Mouse (Mus musculus) left cerebral cortex, adult 18-20 months (tissue): ENCODE measurements around the gene Ttc12. TPM values are rescaled to one million over a fixed set of nuclear protein-coding genes. Genes with fewer than 3 reads are reported as not detected.
A peak's percentile ranks its signal among the peaks of the same experiment; 100 is the strongest.

Experiments used
- DNase-seq, 2 experiments: peaks; one replicate each; pipeline ENCODE4 v3.0.0; 2021 to 2022; ENCODE audit warnings: low spot score in 2 of 2, mixed read lengths in 1 of 2
- total RNA-seq, 2 experiments: library from RNA; stranded (reverse); gene quantifications; 2 replicates each; pipeline ENCODE4 v1.2.3; 2021

The Ttc12 gene
- total RNA-seq, 2 experiments from 2014 or later = 1.1 to 1.4 TPM

DNA sequence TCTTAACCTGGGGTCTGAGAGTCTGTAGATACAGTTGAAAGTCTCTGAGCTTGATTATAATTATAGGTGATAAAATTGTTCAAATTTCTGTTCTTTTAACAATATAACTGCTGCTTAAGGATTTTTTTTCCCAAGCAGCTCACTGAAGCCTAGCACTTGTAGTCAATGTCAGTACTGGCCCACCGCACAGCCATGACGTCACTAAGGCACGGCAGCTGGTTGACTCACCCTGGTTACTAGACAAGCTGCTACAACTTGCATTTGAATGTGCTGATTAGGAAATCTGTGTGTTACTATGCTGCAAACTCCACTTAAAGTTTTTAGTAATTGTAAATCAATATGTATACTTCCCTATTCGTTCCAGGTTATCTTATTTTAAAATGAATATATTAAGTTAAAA is 4.6 kb upstream of the Ttc12 start:
- DNase-seq = peak in 1 of 2 experiments; percentile 32

DNA sequence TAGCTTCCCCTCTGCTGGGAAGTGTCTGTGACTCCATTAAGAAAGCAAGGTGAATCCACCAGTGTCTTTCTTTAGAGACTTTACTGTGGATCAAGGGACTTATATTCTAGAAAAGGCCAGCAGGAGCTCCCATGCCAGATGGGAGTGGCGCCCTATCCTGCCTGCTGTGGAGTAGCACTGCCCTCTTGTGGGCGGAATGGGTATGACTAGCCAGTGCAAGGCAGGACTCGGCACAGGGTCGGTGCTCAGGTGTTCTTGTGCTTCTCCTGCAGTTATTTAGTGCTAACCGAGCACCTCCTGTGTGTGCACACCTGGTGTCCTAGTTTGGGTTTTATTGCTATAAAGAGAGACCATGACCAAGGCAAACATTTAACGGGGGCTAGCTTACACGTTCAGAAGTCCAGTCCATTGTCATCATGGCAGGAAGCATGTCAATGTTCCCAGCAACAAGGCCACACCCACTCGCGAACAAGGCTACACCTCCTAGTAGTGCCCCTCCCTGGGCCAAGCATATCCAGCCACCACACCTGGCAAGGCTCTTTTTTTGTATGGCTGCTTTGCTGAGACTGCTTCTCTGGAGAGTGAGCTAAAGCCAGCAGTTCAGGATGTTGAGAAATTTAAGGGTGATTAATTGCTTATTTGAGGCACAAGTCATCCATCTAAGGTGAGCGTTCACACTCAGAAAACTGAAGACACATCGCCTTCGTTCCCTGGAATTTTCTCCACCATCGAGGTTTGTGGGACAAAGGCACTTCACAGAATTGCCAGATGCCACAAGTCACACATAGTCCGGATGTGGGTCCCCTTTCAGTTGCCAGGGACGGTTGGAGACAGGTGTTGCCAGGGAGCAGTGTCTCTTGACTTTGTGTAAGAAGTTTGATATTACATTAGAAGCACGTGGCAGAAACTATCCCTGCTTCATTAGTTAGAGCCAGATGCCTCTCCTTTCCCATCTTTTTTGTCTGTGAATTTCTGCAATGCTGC is 3.2 kb upstream of the Ttc12 start:
- DNase-seq = peak; percentile 86 to 90

DNA sequence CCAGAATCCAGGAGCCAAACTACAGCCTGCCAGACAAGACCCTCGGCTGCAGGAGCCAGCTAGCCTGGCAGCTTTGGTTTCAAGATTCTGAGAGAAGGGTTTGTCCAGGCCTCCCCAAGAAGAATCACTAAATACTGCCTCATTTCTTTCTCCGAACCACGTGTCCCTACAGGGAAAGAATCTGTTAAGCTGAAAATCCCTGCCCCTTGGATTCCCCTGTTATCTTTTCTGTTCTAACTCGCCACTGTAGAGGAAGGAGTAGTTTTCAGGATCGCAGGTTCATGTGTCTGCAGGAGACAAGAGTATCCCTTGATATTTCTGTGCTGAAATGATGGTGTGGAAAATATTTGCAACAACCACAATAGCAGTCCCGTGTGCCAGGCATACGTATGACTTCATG is 2.2 kb upstream of the Ttc12 start:
- DNase-seq = no peak

DNA sequence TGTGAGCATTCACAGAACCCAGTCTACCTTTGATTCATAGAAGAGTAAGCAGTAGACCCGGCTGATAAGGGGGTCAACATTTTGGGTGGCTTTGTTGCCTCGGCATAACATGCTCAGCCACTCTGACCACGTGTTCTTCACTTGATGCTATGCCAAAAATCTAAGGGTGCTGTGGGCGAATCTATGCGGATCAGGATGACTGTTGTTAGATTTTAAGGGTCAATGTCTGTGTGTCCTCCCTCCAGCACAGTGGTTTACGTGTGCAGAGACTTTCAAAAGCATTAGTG is 1.6 kb upstream of the Ttc12 start:
- DNase-seq = no peak

DNA sequence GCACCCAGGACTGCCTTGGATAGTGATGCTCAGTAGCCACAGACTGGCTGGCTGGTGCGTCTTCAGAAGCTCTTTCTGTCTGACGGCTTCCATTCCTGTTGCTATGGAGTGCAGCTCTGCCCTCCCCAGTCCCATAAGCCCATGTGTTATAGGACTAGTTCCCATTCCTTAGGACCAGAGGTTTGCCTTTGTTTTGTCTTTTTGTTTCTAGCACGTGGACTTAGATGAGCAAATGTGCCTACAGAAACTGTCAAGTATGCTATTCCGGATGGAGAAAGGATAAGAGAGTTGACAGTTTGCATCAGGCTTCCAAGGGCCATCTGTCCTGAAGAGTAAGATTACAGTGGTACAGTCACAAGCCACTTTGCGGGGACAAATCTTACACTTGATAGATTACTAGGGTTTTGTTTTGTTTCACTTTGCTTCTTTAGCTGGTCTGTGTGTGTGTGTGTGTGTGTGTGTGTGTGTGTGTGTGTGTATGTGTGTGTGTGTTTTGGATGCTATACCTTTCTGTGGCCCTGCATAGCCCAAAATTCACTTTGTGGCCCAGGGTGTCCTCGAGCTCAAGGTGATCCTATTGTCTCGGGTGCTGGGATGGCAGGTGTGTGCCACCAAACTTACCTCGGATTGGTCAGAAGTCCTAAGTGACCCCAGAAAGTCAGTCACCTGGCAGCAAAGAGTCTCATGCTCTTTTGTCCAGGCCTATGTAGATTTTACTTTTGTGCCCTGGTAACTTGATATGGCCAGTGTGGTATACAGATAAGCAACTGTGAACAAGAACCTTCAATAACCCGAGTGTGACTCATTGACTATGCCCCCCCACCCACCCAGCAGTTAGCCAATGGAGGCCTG is 1.0 kb upstream of the Ttc12 start:
- no peak for DNase-seq

DNA sequence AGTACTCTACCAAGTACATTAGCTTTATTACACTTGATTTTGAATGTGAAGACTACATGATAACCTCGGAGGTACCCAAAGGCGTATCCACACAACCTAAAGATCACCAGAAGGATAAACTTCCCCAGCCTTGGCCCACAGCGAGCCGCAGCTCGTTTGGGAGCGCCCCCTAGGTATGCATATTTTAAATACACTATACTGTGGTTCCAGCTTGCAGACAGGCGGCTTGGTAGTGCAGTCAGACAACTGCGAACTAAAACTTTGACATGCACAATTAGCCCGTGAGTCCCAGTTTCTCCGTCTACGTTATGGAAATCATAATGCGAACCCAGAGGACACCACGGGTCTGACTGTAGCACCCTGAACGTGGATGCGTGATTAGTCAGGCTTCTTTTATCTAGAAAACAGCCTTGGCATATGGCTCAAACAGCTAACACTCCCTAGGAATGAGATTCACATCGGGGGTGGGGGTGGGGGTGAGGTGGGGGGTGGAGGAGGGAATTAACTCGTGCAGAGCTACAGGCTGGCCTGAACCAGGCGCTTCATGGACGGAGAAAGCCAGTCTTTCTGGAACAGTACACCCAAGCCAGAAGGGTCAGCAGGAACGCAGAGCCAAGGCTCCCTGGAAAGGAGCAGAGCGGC is 654 bp downstream of the Ttc12 start:
- peak in 1 of 2 experiments; percentile 43 for DNase-seq

DNA sequence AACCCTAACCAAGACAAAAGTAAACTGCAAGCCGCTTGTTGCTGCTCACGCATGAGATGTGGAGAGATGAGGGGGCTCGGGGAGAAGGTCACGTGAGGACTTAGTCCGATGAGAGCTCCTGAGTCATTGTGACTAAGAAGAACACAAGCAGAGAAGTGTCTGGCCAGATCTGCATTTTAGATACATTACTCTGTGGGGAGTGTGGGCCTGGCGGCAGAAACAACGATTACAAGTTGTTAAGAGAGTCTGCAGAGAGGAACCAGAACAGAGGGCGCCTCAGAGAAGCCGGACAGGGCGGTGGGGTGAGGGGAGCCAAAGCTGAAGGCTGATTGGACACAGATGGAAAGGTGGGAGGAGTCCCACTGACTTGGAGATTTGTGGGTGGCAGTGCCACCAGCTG is 2.7 kb downstream of the Ttc12 start:
- peak in 1 of 2 experiments; percentile 32 for DNase-seq

DNA sequence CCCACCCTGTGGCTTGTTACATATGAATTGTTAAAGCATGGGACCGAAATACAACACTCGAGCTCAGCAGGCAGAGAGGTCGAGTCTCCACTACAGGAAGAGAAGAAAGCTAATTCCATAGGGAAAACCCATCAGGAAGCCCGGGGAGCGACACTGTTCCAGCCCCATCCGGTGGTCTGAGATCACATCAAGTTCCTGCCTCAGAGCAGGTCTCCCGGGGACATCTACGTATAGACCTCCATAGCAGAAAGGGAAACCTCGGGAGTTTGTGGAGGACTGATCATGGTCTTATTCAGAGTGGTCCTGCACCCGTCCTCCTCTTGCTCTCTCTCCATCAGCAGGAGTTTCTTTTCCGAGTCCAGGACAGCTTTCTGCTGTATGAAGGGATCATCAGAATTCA is 13.9 kb downstream of the Ttc12 start:
- no peak for DNase-seq

DNA sequence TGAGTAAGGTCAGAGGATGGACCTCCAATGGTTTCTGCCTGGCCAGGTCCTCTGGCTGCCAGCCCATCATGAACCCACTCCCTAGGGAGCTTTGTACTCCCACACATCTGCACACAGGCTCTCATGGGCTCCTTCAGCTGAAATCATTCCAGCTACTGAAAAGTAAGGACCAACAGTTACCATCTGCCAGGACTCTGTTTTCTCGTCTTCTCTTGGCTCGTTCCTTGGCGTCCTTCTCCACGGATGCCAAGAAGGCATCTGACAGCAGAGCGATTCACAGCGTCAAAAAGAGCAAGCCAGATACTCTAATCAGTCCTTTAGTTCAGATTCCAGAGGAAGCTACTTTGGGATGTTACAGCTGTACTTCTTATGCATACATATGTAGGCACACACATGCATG is 15.1 kb downstream of the Ttc12 start:
- no peak for DNase-seq

DNA sequence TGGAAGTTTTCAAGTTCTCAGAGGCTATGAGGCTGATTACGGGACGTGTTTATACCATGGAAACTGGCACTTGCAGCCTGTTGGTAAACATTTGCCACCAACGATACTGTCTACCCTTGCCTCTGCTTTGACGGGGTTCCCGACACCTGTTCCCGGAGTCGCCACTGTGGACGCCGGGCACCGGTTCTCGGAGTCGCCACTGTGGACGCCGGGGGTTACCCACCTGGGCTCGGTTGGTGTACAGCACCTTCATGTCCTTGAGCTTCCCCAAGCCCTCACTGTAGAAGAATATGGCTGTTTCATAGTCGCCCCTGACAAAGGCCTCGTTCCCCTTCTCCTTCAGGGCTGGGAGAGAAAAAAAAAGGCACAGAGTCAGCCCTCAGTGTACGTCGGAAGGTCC is 16.0 kb downstream of the Ttc12 start:
- DNase-seq = no peak

DNA sequence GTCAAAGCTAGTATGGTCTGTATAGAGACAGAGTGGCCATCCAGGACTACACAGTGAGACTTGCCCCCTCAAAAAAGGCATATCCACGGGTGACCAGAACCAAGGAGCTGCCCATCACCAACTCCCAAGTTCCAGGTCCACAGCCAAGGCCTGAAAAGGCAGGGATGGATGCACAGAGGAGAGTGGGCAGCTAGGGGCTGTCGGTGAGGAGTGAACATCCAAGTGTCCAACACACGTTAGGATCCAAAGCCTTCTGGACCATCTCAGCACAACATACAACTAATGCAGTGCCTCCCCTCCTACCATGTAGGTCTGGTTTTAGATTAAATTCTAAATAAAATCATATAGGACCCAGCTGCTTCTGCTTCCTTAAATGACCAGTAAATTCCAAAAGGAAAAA is 29.9 kb downstream of the Ttc12 start:
- DNase-seq = no peak

DNA sequence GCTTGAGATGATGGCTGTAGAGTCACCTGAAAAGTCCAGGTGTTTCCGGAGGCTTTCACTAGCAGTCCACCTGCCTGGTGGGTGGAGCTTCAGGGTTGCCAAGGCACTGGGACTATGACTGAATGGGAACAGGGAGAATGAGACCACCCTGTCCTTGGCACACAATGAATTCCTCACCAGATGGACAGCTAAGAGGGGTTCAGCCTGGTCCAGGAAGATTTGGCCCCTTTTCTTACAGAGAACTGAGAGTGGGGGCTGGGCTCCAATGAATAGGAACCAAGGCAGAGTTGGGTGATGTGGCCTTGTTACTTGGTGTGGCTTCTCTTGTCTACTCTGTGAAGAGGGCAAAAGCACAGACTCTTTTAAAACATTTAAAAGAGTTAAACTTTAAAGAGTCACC is 33.6 kb downstream of the Ttc12 start:
- DNase-seq = no peak

DNA sequence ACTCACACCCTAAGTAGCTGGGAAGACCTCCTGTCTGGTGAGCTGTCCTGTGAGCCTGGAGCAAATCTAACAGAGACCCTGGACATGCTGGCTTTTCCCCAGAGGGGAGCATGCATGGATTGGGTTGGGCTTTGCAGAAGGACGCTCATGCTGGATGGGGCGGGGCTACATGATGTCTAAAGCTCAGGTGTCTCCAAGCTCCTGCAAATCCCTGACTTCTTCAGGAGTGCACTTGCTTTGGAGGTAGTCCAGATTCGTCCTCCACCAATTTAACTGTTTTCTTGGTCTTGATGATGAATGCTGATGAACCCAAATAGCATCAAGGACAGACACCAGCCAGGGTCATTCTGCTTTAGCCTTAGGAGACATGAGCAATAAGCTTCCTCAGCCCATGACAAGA is 35.5 kb downstream of the Ttc12 start:
- DNase-seq = no peak

DNA sequence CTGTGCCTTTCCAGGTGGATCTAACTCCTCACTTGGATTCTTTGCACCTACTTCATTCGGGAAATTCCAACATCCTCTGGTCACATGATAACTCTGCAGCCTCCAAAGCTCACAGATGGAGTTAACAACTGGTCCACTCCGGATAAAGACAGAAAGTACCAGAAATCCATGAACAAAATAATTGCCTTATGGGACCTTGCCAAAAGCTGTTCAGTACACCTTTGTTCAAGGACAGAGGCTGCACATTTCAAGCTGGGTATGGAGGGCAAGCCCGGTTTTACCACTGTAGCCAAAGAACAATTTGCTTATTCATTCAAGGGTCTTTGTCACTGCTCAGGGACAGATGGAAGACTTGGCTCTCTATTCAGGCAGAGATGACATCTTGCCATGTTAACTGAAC is 43.4 kb downstream of the Ttc12 start:
- no peak for DNase-seq

DNA sequence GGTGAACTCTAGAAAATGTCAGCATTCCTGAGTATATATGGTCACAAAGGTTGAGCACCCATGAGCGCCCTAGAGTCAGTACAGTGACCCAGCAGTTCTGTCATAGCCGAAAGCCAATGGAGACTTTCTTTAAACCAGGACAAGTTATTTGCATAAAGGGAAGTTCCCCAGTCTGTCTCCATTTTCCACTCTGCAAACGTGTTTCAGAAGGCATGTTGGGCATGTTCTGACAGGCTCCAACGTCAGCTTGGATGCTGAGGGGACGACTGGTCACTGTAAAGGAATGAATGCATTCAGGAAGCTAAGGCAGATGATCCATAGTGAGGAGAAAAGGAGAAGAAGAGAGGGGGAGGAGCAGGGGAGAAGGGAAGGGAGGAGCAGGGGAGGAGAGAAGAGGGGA is 58.5 kb downstream of the Ttc12 start:
- no peak for DNase-seq

DNA sequence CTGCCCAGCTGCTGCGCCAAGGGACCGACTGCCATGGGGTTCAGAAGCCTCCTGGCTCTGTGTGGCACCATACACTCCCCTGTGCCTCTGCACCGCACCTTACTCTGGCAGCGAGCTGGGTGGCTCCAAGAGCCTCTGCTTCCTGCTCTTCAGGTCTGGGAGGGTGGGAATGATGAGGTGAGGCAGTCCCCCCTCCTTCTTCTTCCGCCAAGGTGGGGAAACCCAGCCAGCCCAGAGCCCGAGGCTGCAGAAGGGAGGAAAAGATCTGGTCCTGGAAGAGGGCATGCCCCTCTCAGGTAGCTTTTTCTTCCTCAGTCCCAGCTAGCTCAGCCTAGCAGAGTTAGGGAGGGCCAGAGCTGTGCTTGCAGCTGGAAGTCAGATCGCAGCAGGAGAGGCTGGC is 59.1 kb downstream of the Ttc12 start, which contains the start of gene Ankk1:
Gene Ankk1 (minus strand): TSS at position 101 of the 400 bp plus-strand sequence.
- DNase-seq = no peak

DNA sequence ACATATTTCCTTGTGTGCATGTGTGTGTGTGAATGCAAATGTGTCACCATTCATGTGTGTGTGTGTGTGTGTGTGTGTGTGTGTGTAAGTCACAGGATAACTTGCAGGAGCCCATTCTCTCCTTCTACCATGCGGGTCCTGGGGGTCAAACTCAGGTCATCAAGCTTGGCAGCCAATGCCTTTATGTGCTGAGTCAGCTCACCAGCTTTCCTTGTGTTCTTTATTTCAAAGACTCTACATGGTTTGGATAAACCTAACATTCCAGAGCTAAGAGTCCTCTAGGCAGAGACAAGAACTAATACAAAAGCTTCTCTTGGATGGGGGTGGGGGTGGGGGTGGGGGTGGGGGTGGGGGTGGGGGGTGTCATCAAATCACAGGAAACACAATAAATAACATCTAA is 60.4 kb downstream of the Ttc12 start:
- DNase-seq = no peak

DNA sequence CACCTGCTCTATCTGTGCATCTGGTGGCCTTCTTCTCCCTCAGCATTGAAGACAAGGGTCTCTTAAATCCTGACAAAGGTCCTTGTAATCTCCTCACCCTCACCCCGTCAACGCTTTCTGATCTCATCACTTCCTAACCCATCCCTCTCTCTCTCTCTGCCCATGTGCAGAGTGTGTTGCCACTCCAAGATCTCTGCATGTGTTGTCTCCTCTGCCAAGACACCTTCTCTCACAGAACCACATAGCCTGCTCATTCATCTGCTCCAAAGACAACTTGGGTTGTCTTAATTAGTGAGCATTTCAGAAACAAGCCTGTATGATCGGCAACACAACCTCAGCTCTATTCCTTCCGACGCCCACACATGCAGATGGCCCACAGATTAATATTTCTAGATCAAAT is 62.2 kb downstream of the Ttc12 start:
- DNase-seq = no peak

DNA sequence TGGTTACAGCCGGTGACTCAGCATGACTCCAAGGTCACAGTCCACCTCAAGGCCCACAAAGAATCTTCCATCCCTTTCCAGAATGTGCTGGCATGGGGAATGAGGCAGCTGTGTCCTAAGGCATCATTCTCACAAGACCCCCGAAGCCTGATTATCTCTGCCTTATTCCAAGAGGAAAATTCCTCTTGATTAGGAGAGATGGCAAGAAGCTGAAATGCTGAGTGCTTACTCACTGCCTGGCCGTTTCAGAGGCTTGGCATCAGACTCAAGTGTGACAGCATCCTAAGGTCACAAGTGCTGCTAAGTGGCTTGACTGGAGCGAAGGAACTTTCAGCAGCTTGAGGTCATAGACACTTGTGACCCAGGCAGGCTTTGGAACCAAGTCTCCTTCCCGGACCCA is 75.4 kb downstream of the Ttc12 start:
- no peak for DNase-seq

DNA sequence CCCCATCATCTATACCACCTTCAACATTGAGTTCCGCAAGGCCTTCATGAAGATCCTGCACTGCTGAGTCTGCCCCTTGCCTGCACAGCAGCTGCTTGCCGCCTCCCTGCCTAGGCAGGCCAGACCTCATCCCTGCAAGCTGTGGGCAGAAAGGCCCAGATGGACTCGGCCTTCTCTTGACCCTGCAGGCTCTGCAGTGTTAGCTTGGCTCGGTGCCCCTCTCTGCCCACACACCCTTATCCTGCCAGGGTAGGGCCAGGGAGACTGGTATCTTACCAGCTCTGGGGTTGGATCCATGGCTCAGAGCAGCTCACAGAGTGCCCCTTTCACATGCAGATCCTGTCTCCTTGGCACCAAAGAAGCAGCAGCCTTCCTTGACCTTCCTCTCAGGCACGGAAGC is 79.0 kb downstream of the Ttc12 start:
- DNase-seq = no peak

DNA sequence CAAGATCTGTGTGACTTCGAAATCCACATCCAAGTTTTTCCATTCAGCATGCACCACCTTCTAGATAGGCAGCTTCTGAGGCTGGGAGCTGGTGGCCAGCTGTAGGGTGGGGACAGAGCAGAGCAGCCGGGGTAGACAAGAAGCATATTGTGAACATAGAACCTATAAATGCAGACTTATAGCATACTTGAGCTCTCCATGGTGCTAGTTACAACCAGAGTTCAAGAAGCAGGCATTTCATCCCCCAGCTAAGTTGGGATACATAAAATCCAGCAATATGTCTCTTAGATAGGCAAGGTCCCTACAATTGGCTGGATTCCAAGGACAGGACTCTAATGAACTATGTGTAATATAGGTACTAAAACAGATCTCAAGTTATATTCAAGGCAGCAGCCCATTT is 82.3 kb downstream of the Ttc12 start:
- DNase-seq = no peak

DNA sequence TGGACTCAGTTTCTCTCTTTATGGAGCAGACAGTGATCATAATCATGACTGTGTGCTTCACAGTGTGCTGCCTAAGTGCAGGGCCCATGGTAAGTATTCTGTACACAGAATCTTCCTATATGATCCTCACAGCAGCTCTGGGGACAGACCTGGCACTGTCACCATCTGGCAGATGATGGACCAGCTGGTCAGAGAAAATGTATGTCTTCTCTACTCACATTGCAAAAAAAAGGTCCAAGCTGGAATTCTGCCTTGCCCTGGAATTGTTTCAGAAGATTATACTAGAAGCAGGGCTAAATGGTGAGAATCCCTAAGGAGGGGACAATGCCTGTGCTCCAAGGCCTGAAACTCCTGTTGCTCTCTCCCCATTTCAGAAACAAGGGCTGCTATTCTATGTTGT is 90.0 kb downstream of the Ttc12 start:
- peak in 1 of 2 experiments; percentile 43 for DNase-seq
